In the genomic region with DNA sequence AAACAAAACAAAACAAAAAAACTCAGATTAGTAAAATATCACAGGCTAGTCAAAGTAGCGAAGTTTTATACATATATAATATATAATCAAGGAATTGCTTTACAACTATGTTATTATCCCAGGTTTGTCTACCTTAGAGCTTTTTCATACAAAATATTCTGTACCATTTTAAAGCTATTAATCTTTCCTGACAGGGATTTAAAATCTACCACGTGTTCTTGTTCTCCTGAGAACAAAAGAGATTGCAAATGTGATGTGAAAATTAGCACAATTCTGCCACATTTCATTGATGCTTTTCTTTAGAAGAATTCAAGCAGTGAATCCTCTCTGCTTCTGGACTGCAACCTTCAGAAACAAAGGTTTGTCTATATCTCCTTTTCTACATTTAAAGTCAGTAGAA, we compare ENCODE assay signal across 45 mouse cellular contexts. TPM values are rescaled to one million over a fixed set of nuclear protein-coding genes. Genes with fewer than 3 reads are reported as not detected.
"Had no signal": no experiment of that assay in that cellular context is flagged by ENCODE, and none has a peak within 500 bp of the region (broad histone marks: within the 10 kb centered on the region; RNA-seq: fewer than 3 reads in every experiment).

No protein-coding gene starts in this region.

- H3K4me2 ChIP-seq: heart, embryonic 12.5 days; heart, embryonic 13.5 days; heart, embryonic 15.5 days; hindbrain, embryonic 12.5 days; hindbrain, embryonic 13.5 days; hindbrain, embryonic 14.5 days; hindbrain, embryonic 15.5 days; intestine, embryonic 15.5 days; kidney, embryonic 15.5 days had no signal

- H3K9me3 ChIP-seq: heart, embryonic 12.5 days; heart, embryonic 13.5 days; heart, embryonic 15.5 days; hindbrain, embryonic 10.5 days; hindbrain, embryonic 12.5 days; hindbrain, embryonic 13.5 days; hindbrain, embryonic 15.5 days; intestine, embryonic 15.5 days; kidney, embryonic 15.5 days had no signal

- H3K27ac ChIP-seq: heart, embryonic 13.5 days; heart, embryonic 15.5 days; hindbrain, embryonic 10.5 days; hindbrain, embryonic 12.5 days; hindbrain, embryonic 13.5 days; hindbrain, embryonic 14.5 days; hindbrain, embryonic 15.5 days; hindbrain, postnatal 0 days; intestine, embryonic 15.5 days; kidney, embryonic 15.5 days; kidney, postnatal 0 days; layer of hippocampus, adult 2 months; left cerebral cortex, adult 2 months had no signal

- H3K27me3 ChIP-seq: heart, embryonic 12.5 days; heart, embryonic 13.5 days; heart, embryonic 15.5 days; hindbrain, embryonic 12.5 days; hindbrain, embryonic 13.5 days; hindbrain, embryonic 15.5 days; intestine, embryonic 15.5 days; kidney, embryonic 15.5 days had no signal

- ATAC-seq: hindbrain, embryonic 16.5 days; hindbrain, postnatal 0 days; inflammation-experienced regulatory T-cells, adult 6 months; intestine, embryonic 15.5 days; intestine, embryonic 16.5 days; intestine, postnatal 0 days had no signal

- H3K4me3 ChIP-seq: heart, embryonic 12.5 days; heart, embryonic 13.5 days; heart, embryonic 15.5 days; hindbrain, embryonic 10.5 days; hindbrain, embryonic 12.5 days; hindbrain, embryonic 13.5 days; hindbrain, embryonic 15.5 days; intestine, embryonic 15.5 days; kidney, embryonic 15.5 days; layer of hippocampus, adult 2 months; left cerebral cortex, adult 2 months had no signal

- H3K36me3 ChIP-seq: heart, embryonic 12.5 days; heart, embryonic 13.5 days; heart, embryonic 15.5 days; hindbrain, embryonic 10.5 days; hindbrain, embryonic 12.5 days; hindbrain, embryonic 13.5 days; hindbrain, embryonic 15.5 days; intestine, embryonic 15.5 days; kidney, embryonic 15.5 days had no signal

- DNase-seq: heart, postnatal 10 days; heart, postnatal 14 days; heart, postnatal 36 days; heart, postnatal 4 days; kidney, adult 11 months; kidney, adult 18-20 months; kidney, adult 2 months; kidney, adult 8-10 months; kidney, adult 9 months; kidney, postnatal 10 days; kidney, postnatal 25 days; kidney, postnatal 36 days; kidney, postnatal 4 days; layer of hippocampus, adult 9-11 months; layer of hippocampus, postnatal 36 days had no signal

- H3K4me1 ChIP-seq: heart, embryonic 12.5 days; hindbrain, embryonic 10.5 days; hindbrain, embryonic 12.5 days; hindbrain, embryonic 13.5 days; hindbrain, embryonic 15.5 days; intestine, embryonic 15.5 days; kidney, embryonic 15.5 days had no signal

- H3K9ac ChIP-seq: heart, embryonic 12.5 days; heart, embryonic 13.5 days; heart, embryonic 15.5 days; hindbrain, embryonic 12.5 days; hindbrain, embryonic 13.5 days; hindbrain, embryonic 14.5 days; hindbrain, embryonic 15.5 days; intestine, embryonic 15.5 days; kidney, embryonic 15.5 days had no signal

RNA-seq across cellular contexts. Expression of gene Mettl21e, which starts 4.3 kb away (rescaled TPM):
- total RNA-seq: heart, postnatal 4 days; hematopoietic stem cell, adult 5-6 weeks; hindbrain, postnatal 0 days; layer of hippocampus, adult 18-20 months; layer of hippocampus, adult 2 months; layer of hippocampus, adult 8-10 months; layer of hippocampus, postnatal 10 days; layer of hippocampus, postnatal 14 days; layer of hippocampus, postnatal 25 days; layer of hippocampus, postnatal 36 days; left cerebral cortex, adult 18-20 months; left cerebral cortex, adult 2 months; left cerebral cortex, postnatal 10 days had no signal
- polyA plus RNA-seq: heart, embryonic 12.5 days; heart, embryonic 13.5 days; hindbrain, embryonic 10.5 days; hindbrain, embryonic 11.5 days; hindbrain, embryonic 12.5 days; hindbrain, embryonic 13.5 days; hindbrain, embryonic 14.5 days; hindbrain, embryonic 15.5 days; hindbrain, embryonic 16.5 days; hindbrain, postnatal 0 days; inflammation-experienced regulatory T-cells, adult 6 months; intestine, embryonic 14.5 days; intestine, embryonic 15.5 days; intestine, embryonic 16.5 days; intestine, postnatal 0 days; kidney, embryonic 14.5 days; kidney, postnatal 0 days; large intestine, adult 2 months had no signal
